ENCODE assay signal across 9 mouse cellular contexts in genomic region chr14:111249347-111249946, GRCm38 (mm10).
DNase-seq lines count a peak whose midpoint lies in the region; ATAC-seq lines count a peak whose summit lies in the region.
"Had no signal": no experiment of that assay in that cellular context is flagged by ENCODE, and none has a peak within 500 bp of the region (broad histone marks: within the 10 kb centered on the region; RNA-seq: fewer than 3 reads in every experiment).

No protein-coding gene starts in this region.

- 0 out of 2 replicates have a peak overlapping the region, but pooled peaks have one; percentile 24 for H3K4me2 ChIP-seq in neural tube, embryonic 12.5 days (replicated peaks)

- no peak overlapping the region for H3K27ac ChIP-seq in heart, embryonic 10.5 days
- no peak overlapping the region for H3K27ac ChIP-seq in neural tube, embryonic 12.5 days

- no peaks in the 10 kb centered on the region for H3K27me3 ChIP-seq in heart, embryonic 10.5 days (ENCODE audit: insufficient read depth, poor library complexity, severe bottlenecking)
- H3K27me3 ChIP-seq in neural tube, embryonic 12.5 days (replicated peaks), result no peaks in the 10 kb centered on the region
- H3K27me3 ChIP-seq: Patski had no signal

- peak; percentile 63; the same call in 1 of the 2 replicates for ATAC-seq in neural tube, embryonic 12.5 days (ENCODE audit: low FRiP score, low read depth)
- ATAC-seq: Patski had no signal

- H3K4me3 ChIP-seq in heart, embryonic 10.5 days, result no peak overlapping the region
- no peak overlapping the region for H3K4me3 ChIP-seq in neural tube, embryonic 12.5 days

- H3K4me1 ChIP-seq in heart, embryonic 10.5 days, result no peaks in the 10 kb centered on the region
- H3K4me1 ChIP-seq in neural tube, embryonic 12.5 days, result no peaks in the 10 kb centered on the region

- no peaks in the 10 kb centered on the region for H3K36me3 ChIP-seq in heart, embryonic 10.5 days
- H3K36me3 ChIP-seq in neural tube, embryonic 12.5 days, result no peaks in the 10 kb centered on the region

- no peaks in the 10 kb centered on the region for H3K9me3 ChIP-seq in heart, embryonic 10.5 days
- H3K9me3 ChIP-seq in neural tube, embryonic 12.5 days, result no peaks in the 10 kb centered on the region

- H3K9ac ChIP-seq in neural tube, embryonic 12.5 days, result no peak overlapping the region

- peak; percentile 74 for DNase-seq in heart, embryonic 10.5 days (ENCODE audit: low spot score)
- DNase-seq in heart, adult 9 months (ENCODE audit: low spot score in 2 of 2), result no peak
- peak; percentile 10 for DNase-seq in adrenal gland, adult 2 months
- peak; percentile 76 to 90 for DNase-seq in frontal cortex, adult 2 months (ENCODE audit: extremely low spot score in 1 of 2, low spot score in 1 of 2)
- DNase-seq in layer of hippocampus, postnatal 10 days (ENCODE audit: low spot score in 2 of 2), result peak; percentile 43 to 65
- DNase-seq in kidney, adult 18-20 months, result no peak
- DNase-seq in spleen, postnatal 10 days (ENCODE audit: low spot score in 2 of 2), result no peak

- WGBS in heart, embryonic 10.5 days, result 67% methylated on average over 9 of the region's 9 CpGs
- WGBS in neural tube, embryonic 12.5 days, result 63% methylated on average over 9 of the region's 9 CpGs

Comparison
In these comparisons a context has a peak if more than half of its experiments do, and no peak if none do; other contexts are left out.
1. DNase-seq: peak in heart, embryonic 10.5 days (single experiment), adrenal gland, adult 2 months (single experiment), frontal cortex, adult 2 months (2 of 2) and layer of hippocampus, postnatal 10 days (2 of 2); none in heart, adult 9 months (0 of 2), kidney, adult 18-20 months (single experiment) and spleen, postnatal 10 days (0 of 2).